ENCODE assay signal across 30 mouse cellular contexts in genomic region chr8:105431743-105432515, GRCm38 (mm10). TPM values are rescaled to one million over a fixed set of nuclear protein-coding genes. Genes with fewer than 3 reads are reported as not detected.
DNase-seq lines count a peak whose midpoint lies in the region; ATAC-seq and TF ChIP-seq lines count a peak whose summit lies in the region.
"Had no signal": no experiment of that assay in that cellular context is flagged by ENCODE, and none has a peak within 500 bp of the region (broad histone marks: within the 10 kb centered on the region; RNA-seq: fewer than 3 reads in every experiment).

No protein-coding gene starts in this region.

- intact Hi-C loops in gastrocnemius, adult 2 months (cut with DNase I) = no loop called here
- intact Hi-C loops in gastrocnemius, postnatal 36 days (cut with DNase I) = loop anchor here (1.0 kb wide), 1 partner anchor 11 kb away; no protein-coding TSS in a partner anchor

- no peaks in the 10 kb centered on the region for H3K27me3 ChIP-seq in midbrain, embryonic 13.5 days
- no peaks in the 10 kb centered on the region for H3K27me3 ChIP-seq in midbrain, embryonic 15.5 days (replicated peaks)
- no peaks in the 10 kb centered on the region for H3K27me3 ChIP-seq in hindbrain, embryonic 13.5 days
- H3K27me3 ChIP-seq: embryonic facial prominence, embryonic 15.5 days; heart, embryonic 12.5 days had no signal

- H3K36me3 ChIP-seq in midbrain, embryonic 13.5 days = no peaks in the 10 kb centered on the region
- H3K36me3 ChIP-seq in midbrain, embryonic 15.5 days (replicated peaks) = no peaks in the 10 kb centered on the region
- no peaks in the 10 kb centered on the region for H3K36me3 ChIP-seq in hindbrain, embryonic 13.5 days
- H3K36me3 ChIP-seq: embryonic facial prominence, embryonic 15.5 days; heart, embryonic 12.5 days had no signal

- no peak for DNase-seq in gastrocnemius, adult 2 months
- no peak for DNase-seq in gastrocnemius, postnatal 36 days
- peak; percentile 77 for DNase-seq in ZHBTc4 (ENCODE audit: low read depth, low spot score)
- no peak for DNase-seq in thymus, postnatal 14 days
- DNase-seq: adrenal gland, postnatal 25 days; B cell, adult 2 months; cerebellum, adult 11-12 months; cerebellum, postnatal 14 days; heart, postnatal 10 days; kidney, postnatal 25 days; layer of hippocampus, postnatal 36 days; lung, postnatal 4 days; right cerebral cortex, adult 18-20 months; thymus, adult 2 months had no signal

- no peak overlapping the region for H3K4me3 ChIP-seq in gastrocnemius, adult 2 months
- H3K4me3 ChIP-seq in midbrain, embryonic 13.5 days (replicated peaks) = no peak overlapping the region
- H3K4me3 ChIP-seq in midbrain, embryonic 15.5 days = no peak overlapping the region
- no peak overlapping the region for H3K4me3 ChIP-seq in hindbrain, embryonic 13.5 days
- H3K4me3 ChIP-seq: embryonic facial prominence, embryonic 15.5 days; heart, embryonic 12.5 days had no signal

- no peak overlapping the region for H3K4me2 ChIP-seq in midbrain, embryonic 13.5 days (replicated peaks)
- no peak overlapping the region for H3K4me2 ChIP-seq in midbrain, embryonic 15.5 days
- no peak overlapping the region for H3K4me2 ChIP-seq in hindbrain, embryonic 13.5 days
- H3K4me2 ChIP-seq: embryonic facial prominence, embryonic 15.5 days; heart, embryonic 12.5 days had no signal

- 37% methylated on average over 7 of the region's 7 CpGs for WGBS in midbrain, embryonic 13.5 days
- WGBS in midbrain, embryonic 15.5 days = 49% methylated on average over 7 of the region's 7 CpGs
- WGBS in hindbrain, embryonic 13.5 days = 38% methylated on average over 7 of the region's 7 CpGs

- peak overlapping the region; percentile 81; the same call in 1 of the 2 replicates for H3K27ac ChIP-seq in gastrocnemius, adult 2 months
- no peak overlapping the region for H3K27ac ChIP-seq in midbrain, embryonic 13.5 days
- H3K27ac ChIP-seq in midbrain, embryonic 15.5 days = no peak overlapping the region
- peak overlapping the region; percentile 45; the same call in 1 of the 2 replicates for H3K27ac ChIP-seq in hindbrain, embryonic 13.5 days
- H3K27ac ChIP-seq: embryonic facial prominence, embryonic 15.5 days had no signal

- no peaks in the 10 kb centered on the region for H3K9me3 ChIP-seq in midbrain, embryonic 13.5 days
- no peaks in the 10 kb centered on the region for H3K9me3 ChIP-seq in midbrain, embryonic 15.5 days
- no peaks in the 10 kb centered on the region for H3K9me3 ChIP-seq in hindbrain, embryonic 13.5 days
- H3K9me3 ChIP-seq: embryonic facial prominence, embryonic 15.5 days; heart, embryonic 12.5 days had no signal

- H3K9ac ChIP-seq in midbrain, embryonic 13.5 days (replicated peaks) = no peak overlapping the region
- H3K9ac ChIP-seq in midbrain, embryonic 15.5 days = no peak overlapping the region
- no peak overlapping the region for H3K9ac ChIP-seq in hindbrain, embryonic 13.5 days
- H3K9ac ChIP-seq: embryonic facial prominence, embryonic 15.5 days; heart, embryonic 12.5 days had no signal

- no peak for TF ChIP-seq CTCF in gastrocnemius, adult 2 months (IDR thresholded peaks at IDR 0.05)

- peaks cover 24% of the 10 kb centered on the region for H3K4me1 ChIP-seq in midbrain, embryonic 13.5 days (replicated peaks)
- peaks cover 15% of the 10 kb centered on the region for H3K4me1 ChIP-seq in midbrain, embryonic 15.5 days
- peaks cover 20% of the 10 kb centered on the region for H3K4me1 ChIP-seq in hindbrain, embryonic 13.5 days (replicated peaks)
- H3K4me1 ChIP-seq: heart, embryonic 12.5 days had no signal

- ATAC-seq in midbrain, embryonic 13.5 days = 0 out of 2 replicates have a peak, but pooled peaks have one; percentile 17
- ATAC-seq in midbrain, embryonic 15.5 days (replicated peaks) = no peak
- ATAC-seq in hindbrain, embryonic 13.5 days (ENCODE audit: low FRiP score) = no peak
- ATAC-seq: intestine, postnatal 0 days had no signal

RNA-seq across cellular contexts. Expression of gene Lrrc36, which starts 18.6 kb away (rescaled TPM):
- under 1 TPM; 0.64 to 0.73 TPM for total RNA-seq in gastrocnemius, adult 2 months (2021)
- total RNA-seq in gastrocnemius, postnatal 36 days (2021) = under 1 TPM; 0.54 to 0.71 TPM
- 1.5 and 2.4 TPM in 2 replicates for polyA plus RNA-seq in midbrain, embryonic 13.5 days (2015; fragmentation: Nextera tagmentation; extraction: Ambion mirVana)
- 0.97 and 1.3 TPM in 2 replicates for polyA plus RNA-seq in midbrain, embryonic 15.5 days (2015; fragmentation: Nextera tagmentation; extraction: Ambion mirVana)
- 1.1 and 1.7 TPM in 2 replicates for polyA plus RNA-seq in hindbrain, embryonic 13.5 days (2015; fragmentation: Nextera tagmentation; extraction: Ambion mirVana)
- total RNA-seq: liver, adult 2 months; MEL had no signal
- polyA plus RNA-seq: kidney, embryonic 14.5 days; limb, embryonic 11.5 days; liver, adult 2 months had no signal

RNA-seq across cellular contexts. Expression of gene Kctd19, which starts 18.6 kb away (rescaled TPM):
- under 1 TPM in 1 of 2 experiments, not detected in 1; 0.23 TPM for total RNA-seq in gastrocnemius, adult 2 months (2021)
- not detected for total RNA-seq in gastrocnemius, postnatal 36 days (2021)
- not detected in 2 replicates for polyA plus RNA-seq in midbrain, embryonic 13.5 days (2015; fragmentation: Nextera tagmentation; extraction: Ambion mirVana)
- polyA plus RNA-seq in midbrain, embryonic 15.5 days (2015; fragmentation: Nextera tagmentation; extraction: Ambion mirVana) = not detected in 2 replicates
- polyA plus RNA-seq in hindbrain, embryonic 13.5 days (2015; fragmentation: Nextera tagmentation; extraction: Ambion mirVana) = not detected in 2 replicates
- total RNA-seq: adrenal gland, postnatal 25 days; layer of hippocampus, adult 8-10 months; layer of hippocampus, postnatal 36 days; left cerebral cortex, postnatal 10 days; liver, adult 2 months; megakaryocyte-erythroid progenitor cell, adult 5-6 weeks; MEL had no signal
- polyA plus RNA-seq: embryonic facial prominence, embryonic 15.5 days; heart, embryonic 12.5 days; kidney, embryonic 14.5 days; limb, embryonic 11.5 days; liver, adult 2 months; liver, embryonic 16.5 days; neural tube, embryonic 14.5 days; stomach, embryonic 16.5 days had no signal

RNA-seq across cellular contexts. Expression of gene Tppp3, which starts 39.4 kb away (rescaled TPM):
- 10 to 100 TPM; 52.8 to 53.4 TPM for total RNA-seq in gastrocnemius, adult 2 months (2021)
- 10 to 100 TPM; 54.1 to 54.9 TPM for total RNA-seq in gastrocnemius, postnatal 36 days (2021)
- polyA plus RNA-seq in midbrain, embryonic 13.5 days (2015; fragmentation: Nextera tagmentation; extraction: Ambion mirVana) = 93.1 and 111 TPM in 2 replicates
- 125 and 127 TPM in 2 replicates for polyA plus RNA-seq in midbrain, embryonic 15.5 days (2015; fragmentation: Nextera tagmentation; extraction: Ambion mirVana)
- polyA plus RNA-seq in hindbrain, embryonic 13.5 days (2015; fragmentation: Nextera tagmentation; extraction: Ambion mirVana) = 170 and 181 TPM in 2 replicates

RNA-seq across cellular contexts. Expression of gene Plekhg4, which starts 58.9 kb away (rescaled TPM):
- total RNA-seq in gastrocnemius, adult 2 months (2021) = not detected
- under 1 TPM in 1 of 2 experiments, not detected in 1; 0.07 TPM for total RNA-seq in gastrocnemius, postnatal 36 days (2021)
- 0.93 and 1.5 TPM in 2 replicates for polyA plus RNA-seq in midbrain, embryonic 13.5 days (2015; fragmentation: Nextera tagmentation; extraction: Ambion mirVana)
- polyA plus RNA-seq in midbrain, embryonic 15.5 days (2015; fragmentation: Nextera tagmentation; extraction: Ambion mirVana) = 2.1 and 2.4 TPM in 2 replicates
- polyA plus RNA-seq in hindbrain, embryonic 13.5 days (2015; fragmentation: Nextera tagmentation; extraction: Ambion mirVana) = 1.6 and 1.9 TPM in 2 replicates
- total RNA-seq: megakaryocyte-erythroid progenitor cell, adult 5-6 weeks; MEL had no signal
- polyA plus RNA-seq: heart, embryonic 12.5 days; liver, embryonic 16.5 days had no signal

Comparison
In these comparisons a context has a peak if more than half of its experiments do, and no peak if none do; other contexts are left out.
1. H3K27ac ChIP-seq: peak in gastrocnemius, adult 2 months (single experiment) and hindbrain, embryonic 13.5 days (single experiment); none in midbrain, embryonic 13.5 days (single experiment) and midbrain, embryonic 15.5 days (single experiment).